Mouse (Mus musculus): ENCODE data around the gene Ulk3.
A peak's percentile ranks its signal among the peaks of the same experiment; 100 is the strongest.

The Ulk3 gene

GRCm38 (mm10) chr9:57589224-57590126 lies at the start of gene Ulk3:
Ulk3 (plus strand) TSS chr9:57589452.
- DNase-seq = peak; percentile 85

GRCm38 (mm10) chr9:57539550-57539949 lies 49.7 kb upstream of the Ulk3 start:
- DNase-seq = no peak

DNA sequence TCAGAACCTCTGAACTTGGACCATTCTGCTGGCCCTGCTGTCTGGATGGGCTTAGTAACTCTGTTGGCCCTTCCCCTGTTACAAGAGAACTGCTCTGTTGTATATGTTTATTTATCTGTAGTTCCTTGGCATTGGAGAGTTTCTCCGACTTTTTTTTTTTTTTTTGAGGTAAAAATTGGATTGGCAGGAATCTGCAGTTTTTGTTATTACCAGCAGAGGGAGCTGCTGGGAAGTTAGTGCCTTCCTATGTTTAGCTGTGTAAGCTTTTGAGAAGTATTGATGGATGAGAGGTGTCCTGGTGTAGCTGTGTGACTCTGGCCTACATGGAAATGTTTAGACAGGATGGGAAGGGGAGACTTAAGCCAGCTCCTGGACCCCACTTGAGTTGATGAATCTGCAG lies 47.9 kb upstream of the Ulk3 start:
- DNase-seq = peak; percentile 54

DNA sequence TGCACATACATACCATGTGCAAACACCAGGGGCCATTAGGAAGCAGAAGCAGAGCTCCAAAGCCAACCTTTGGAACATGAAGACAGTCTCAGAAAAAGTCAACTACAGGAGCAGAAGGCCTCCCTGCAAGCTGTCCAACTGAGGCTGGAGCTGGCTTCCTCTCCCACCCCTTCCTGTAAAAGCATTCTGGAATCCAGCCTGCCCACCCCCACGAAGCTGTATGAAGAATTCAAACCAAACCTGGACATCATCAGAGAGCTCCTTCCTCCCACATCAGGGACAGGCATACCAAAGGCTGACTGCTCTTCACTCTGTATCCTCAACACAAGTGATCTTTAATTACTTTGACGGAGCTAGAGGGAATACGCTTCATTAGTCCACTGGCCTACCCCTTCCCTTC lies 45.3 kb upstream of the Ulk3 start:
- no peak for DNase-seq

DNA sequence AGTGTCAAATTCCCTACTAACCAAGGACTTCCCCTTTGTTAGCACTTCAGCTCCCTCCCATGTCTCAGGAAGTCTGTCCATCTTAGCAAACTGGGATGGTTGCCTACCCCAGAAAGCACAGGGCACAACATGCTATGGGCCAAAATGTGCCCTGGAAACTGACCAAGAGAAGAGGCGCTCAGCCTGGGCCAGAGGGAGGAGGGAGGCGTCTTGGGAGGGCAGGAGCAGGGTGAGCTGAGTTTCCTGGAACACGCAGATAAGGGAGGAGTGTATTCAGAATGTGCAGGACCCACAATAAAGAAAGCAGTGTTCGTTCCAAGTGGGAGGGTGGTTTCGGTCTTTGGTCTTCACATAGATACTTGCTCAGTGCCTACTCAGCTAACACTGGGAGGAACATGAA lies 42.0 kb upstream of the Ulk3 start:
- no peak for DNase-seq

- no peak for DNase-seq
These were observed 41.4 kb upstream of the Ulk3 start for GRCm38 (mm10) chr9:57547869-57548268.

DNA sequence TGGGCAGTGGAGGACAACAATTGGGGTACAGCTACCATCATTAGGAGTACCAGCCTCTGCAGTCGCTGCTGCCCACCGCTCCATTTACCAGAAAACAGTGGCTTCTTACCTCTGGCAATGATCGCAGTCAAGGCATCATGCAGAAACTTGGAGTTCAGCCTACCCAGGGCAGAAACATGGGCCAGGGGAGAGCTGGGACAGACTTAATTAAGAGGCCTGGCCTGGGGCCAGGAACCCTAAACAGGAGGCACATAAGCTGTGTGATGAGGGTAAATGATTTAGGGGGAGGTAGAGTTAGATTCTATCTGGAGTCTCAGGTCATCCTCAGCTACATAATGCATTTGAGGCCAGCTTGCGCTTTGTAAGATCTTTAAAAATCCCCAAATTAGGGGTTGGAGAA lies 40.1 kb upstream of the Ulk3 start:
- no peak for DNase-seq

DNA sequence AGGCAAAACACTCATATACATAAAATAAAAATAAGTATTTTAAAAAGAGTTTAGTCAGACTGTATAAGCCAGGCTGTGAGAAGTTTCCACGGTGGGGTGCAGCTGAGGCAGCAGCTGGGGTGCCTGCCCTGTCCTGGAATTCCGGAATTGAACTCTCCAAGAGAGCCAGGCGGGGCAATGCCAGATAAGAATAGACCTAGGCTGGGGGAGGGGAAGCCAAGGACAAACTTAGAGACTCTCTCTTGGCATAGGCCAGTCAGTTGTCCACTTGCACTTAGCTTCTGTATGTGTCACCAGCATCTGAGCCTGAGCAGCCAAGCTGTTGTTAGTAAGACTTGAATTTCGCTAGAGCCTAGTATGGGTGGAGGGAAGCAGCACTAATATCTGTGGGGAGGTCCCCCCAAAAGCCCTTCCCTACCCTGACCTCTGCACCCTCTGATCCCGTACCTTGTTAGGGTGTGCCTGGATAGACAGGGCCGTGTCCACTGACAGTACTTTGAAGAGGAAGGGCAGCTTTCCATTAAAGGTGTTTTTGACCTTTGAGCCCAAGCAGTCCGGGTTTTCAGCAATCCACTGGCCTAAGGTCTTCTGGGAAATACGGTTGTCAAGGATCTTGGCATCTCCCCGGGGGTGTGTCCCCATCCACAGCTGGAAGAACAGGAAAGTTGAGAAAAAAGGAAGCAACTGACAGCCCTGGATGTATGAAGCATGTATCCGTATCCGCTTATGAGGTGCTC lies 39.0 kb upstream of the Ulk3 start:
- peak; percentile 34 for DNase-seq

- DNase-seq = peak; percentile 69
These were observed 36.9 kb upstream of the Ulk3 start, which contains the start of gene Mpi for GRCm38 (mm10) chr9:57552139-57552887. Mpi (minus strand) TSS chr9:57552763.

DNA sequence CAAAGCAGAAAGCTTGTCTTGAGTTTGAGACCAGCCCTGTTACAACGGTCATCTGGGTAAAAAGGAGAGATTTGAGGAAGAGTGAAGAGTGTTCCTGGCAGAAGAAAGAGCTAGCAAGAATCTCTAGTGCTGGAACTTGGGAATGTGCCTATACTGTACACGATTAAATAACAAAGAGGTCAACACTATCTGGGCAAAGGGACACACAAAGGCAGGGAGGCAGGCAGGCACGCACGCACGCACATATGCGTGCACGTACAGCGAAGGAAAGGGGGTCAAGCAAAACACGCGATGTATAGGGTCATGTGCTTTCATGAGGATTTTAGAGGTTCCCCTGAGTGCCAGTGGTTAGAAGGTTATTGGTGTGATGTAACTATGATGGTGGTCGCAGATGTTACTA lies 36.1 kb upstream of the Ulk3 start:
- no peak for DNase-seq

DNA sequence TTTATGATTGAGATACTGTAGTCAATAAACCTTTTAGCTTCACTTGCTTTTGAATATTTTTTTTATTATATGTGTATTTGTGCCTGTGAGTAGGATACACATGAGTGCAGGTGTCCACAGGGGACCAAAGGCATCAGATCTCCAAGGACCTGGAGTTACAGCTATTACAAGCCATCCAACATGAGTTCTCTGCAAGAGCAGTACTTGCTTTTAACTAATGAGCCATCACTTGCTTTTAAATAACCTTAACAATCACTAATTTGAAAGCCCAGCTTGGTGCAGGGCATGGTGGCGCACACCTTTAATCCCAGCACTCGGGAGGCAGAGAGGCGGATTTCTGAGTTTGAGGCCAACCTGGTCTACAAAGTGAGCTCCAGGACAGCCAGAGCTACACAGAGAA lies 34.5 kb upstream of the Ulk3 start:
- DNase-seq = no peak

DNA sequence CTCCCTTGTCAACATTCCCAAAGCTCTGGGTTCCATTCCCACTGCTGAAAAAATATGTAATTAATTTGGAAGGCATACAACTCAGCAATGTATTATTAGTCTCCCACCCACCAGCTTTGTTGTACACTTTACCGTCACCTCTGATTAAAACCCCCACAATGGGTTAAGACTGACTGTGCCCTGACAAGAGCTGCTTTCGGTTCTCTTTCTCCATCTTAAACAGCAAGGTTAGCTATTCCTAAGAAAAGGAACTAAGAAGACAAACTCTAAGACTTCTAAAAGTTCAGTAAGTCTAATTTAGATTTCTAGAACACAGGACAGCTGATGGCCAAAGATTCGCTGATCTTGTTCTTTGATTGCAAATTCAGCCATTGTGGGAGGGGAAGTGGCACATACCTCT lies 32.0 kb upstream of the Ulk3 start:
- DNase-seq = no peak

- no peak for DNase-seq
These were observed 30.6 kb upstream of the Ulk3 start for GRCm38 (mm10) chr9:57558625-57559024.

- no peak for DNase-seq
These were observed 29.7 kb upstream of the Ulk3 start for GRCm38 (mm10) chr9:57559568-57559967.

GRCm38 (mm10) chr9:57560263-57560662 lies 29.0 kb upstream of the Ulk3 start:
- DNase-seq = no peak

GRCm38 (mm10) chr9:57560861-57561710 lies 28.2 kb upstream of the Ulk3 start, which contains the start of gene Scamp2:
Scamp2 (plus strand) TSS chr9:57560943.
- DNase-seq = peak; percentile 94

DNA sequence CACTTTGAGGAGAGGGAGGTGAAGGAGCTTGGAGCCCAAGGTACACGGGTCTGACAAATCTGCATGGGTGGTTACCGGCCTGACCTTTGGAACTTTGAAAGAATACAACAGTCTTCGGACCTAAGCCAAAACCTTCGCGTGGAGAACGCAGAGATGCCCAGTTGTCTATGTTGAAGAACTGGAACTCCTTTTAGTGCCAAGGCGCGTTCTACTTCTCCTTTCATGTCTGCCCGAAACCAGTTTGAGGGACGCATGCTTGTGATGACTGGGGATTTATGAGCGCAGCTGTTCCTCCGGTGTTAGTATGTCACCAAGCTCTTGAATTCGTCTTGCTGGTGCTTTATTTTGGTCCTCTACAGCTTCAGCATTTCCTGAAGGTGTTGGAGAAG lies 27.5 kb upstream of the Ulk3 start:
- DNase-seq = peak; percentile 22

- DNase-seq = peak; percentile 26
These were observed 26.3 kb upstream of the Ulk3 start for GRCm38 (mm10) chr9:57562896-57563372.

DNA sequence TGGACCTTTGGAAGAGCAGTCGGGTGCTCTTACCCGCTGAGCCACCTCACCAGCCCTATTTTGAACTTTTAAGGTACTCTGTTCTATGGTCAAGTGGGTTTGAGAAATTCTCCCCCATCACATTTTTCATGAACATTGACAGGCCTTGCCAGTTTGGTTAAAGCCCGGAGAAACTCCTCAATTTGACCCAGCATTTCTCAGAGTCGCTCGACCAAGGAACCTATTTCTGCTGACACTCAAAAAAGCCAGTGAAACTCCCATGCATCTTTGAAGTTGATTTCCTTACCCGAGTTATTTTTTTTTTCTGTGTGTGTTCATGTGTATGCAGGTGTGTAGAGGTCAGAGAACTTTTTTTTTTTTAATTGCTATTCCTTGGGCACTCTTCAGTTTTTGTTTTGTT lies 24.6 kb upstream of the Ulk3 start:
- no peak for DNase-seq

DNA sequence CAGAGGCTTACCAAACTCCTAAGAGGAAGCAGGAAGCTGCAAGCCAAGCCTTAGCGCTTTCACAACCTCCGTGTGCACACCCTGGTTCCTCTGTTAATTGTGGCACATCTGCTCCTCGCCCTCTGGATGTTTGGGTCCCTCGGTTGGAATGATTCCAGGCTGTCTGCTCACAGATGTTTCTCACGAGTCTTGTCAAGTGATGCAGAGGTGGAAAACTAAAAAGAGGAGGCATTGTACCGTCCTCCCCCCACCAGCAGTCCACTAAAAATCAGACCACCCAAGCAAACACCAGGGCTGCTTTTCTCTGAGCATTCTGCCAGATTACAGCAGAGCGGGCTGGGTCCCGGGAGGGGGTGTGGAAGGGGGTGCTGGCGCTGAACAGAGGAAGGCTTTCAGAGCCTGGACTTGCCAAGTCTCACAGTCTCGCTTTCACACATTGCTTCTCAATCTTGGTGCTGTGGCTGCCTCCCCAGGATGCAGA lies 23.5 kb upstream of the Ulk3 start:
- DNase-seq = peak; percentile 27

DNA sequence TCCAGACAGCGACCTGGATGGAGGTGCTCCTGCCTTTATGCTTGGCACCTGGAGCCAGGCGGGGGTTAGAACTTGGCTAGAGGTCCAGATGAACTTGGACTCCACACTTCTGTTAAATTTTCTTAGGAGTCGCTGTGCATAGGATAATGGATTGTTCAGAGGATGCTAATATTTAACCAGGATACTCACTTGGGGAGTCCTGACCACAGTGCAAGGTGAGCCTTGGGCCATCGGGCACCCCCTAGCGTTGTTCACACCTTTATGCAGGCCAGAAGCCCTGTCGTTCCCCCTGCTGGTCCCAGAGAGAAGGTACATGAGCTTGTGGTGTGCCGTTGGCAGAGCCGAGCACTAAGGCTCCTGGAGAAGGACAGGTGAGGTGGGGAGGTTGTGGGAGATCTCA lies 22.4 kb upstream of the Ulk3 start:
- no peak for DNase-seq

DNA sequence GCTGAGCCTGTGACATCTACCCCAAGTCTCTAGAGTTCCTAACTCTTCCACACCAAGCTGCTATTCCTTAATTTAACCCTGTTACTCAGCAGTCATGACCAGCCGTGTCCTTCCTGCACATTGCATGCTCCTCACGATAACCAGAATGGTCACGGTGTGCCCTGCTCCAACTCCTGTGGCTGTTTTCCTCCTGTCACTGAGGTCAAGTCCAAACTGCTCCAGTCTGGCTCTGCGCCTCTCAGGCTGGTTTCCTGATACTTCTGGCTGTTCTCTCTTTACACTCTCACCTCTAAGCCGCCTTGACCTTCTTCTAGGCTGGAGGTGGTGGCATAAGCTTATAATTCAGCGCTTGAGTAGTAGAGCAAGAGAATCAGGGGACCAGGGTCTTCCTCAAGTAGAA lies 20.8 kb upstream of the Ulk3 start:
- DNase-seq = no peak
